Mouse (Mus musculus) thymus, adult 2 months (tissue): ENCODE data around the gene Fbxw2. TPM values are rescaled to one million over a fixed set of nuclear protein-coding genes. Genes with fewer than 3 reads are reported as not detected.
"Not testable (repeated sequence)": the region's sequence is repeated elsewhere in the genome, so short reads cannot be mapped to it uniquely, and the experiment has no call there.

Source experiments
- DNase-seq: peaks from one replicate; pipeline ENCODE4 v3.0.0; 2021
- H3K27ac ChIP-seq: fragments of 200-500 bp; 2 replicates; pipeline ENCODE4 v1.5.1; 2012; ENCODE audit warnings: low read length, control low read depth; ENCODE audit not compliant: control insufficient read depth, insufficient read depth
- H3K27me3 ChIP-seq: fragments of 200-500 bp; 2 replicates; pipeline ENCODE4 v1.6.1; 2012; ENCODE audit warnings: mild to moderate bottlenecking, low read length, moderate library complexity, mixed read lengths; ENCODE audit not compliant: control insufficient read depth, insufficient read depth
- H3K36me3 ChIP-seq: fragments of 200-500 bp; 2 replicates; pipeline ENCODE4 v1.6.1; 2012; ENCODE audit warnings: mild to moderate bottlenecking, low read length, moderate library complexity; ENCODE audit not compliant: control insufficient read depth, insufficient read depth
- H3K4me1 ChIP-seq: fragments of 200-500 bp; replicated peaks from 2 replicates; pipeline ENCODE4 v1.6.1; 2012; ENCODE audit warnings: low read length; ENCODE audit not compliant: control insufficient read depth, insufficient read depth
- H3K4me3 ChIP-seq: fragments of 200-500 bp; 2 replicates; pipeline ENCODE4 v1.5.1; 2012; ENCODE audit warnings: mild to moderate bottlenecking, low read length, control low read depth, moderate library complexity; ENCODE audit not compliant: control insufficient read depth, insufficient read depth
- CTCF ChIP-seq: fragments of 200-500 bp; IDR thresholded peaks from 2 replicates; pipeline ENCODE4 v1.5.1; 2012; ENCODE audit warnings: mild to moderate bottlenecking, control low read depth, low read length, moderate library complexity, borderline replicate concordance; ENCODE audit not compliant: control insufficient read depth, poor library complexity, insufficient read depth; ENCODE audit errors: extremely low read depth
- POLR2A ChIP-seq: fragments of 200-500 bp; IDR thresholded peaks from 2 replicates; pipeline ENCODE4 v1.6.1; 2012; ENCODE audit warnings: mild to moderate bottlenecking, low read length, control low read depth, moderate library complexity; ENCODE audit not compliant: control insufficient read depth, poor library complexity, insufficient read depth; ENCODE audit errors: extremely low read depth
- WGBS: fragments of 180-500 bp; shearing (Covaris S2); methylation state at CpG from one replicate; pipeline ENCODE4 v1.1.7; 2018; 5-methylcytosine and 5-hydroxymethylcytosine counted together
- polyA plus RNA-seq: library from polyadenylated mRNA; depleted of rRNA; stranded (reverse); fragments of >200 nt; gene quantifications from 2 replicates; pipeline ENCODE4 v1.2.3, GENCODE M21; 2012

Fbxw2 gene
- polyA plus RNA-seq, 1 experiment, result 55.4 TPM

- TF ChIP-seq CTCF (no peak), POLR2A (no peak)
- H3K4me3 ChIP-seq, result no peak overlapping the region
- H3K27me3 ChIP-seq, result no peaks in the 10 kb centered on the region
- 98% methylated on average over 4 of the region's 4 CpGs for WGBS
- no peaks in the 10 kb centered on the region for H3K4me1 ChIP-seq
- H3K27ac ChIP-seq, result no peak overlapping the region
- peaks cover 81% of the 10 kb centered on the region for H3K36me3 ChIP-seq
- DNase-seq, result no peak
These were observed 29.2 kb upstream of the Fbxw2 start for GRCm38 (mm10) chr2:34855265-34855664.

GRCm38 (mm10) chr2:34847702-34848101, 21.6 kb upstream of the Fbxw2 start:
- Histone ChIP-seq H3K4me3 (no peak overlapping the region), H3K36me3 (peaks cover 12% of the 10 kb centered on the region), H3K27me3 (no peaks in the 10 kb centered on the region), H3K27ac (no peak overlapping the region), H3K4me1 (no peaks in the 10 kb centered on the region)
- no peak for DNase-seq
- TF ChIP-seq CTCF, result no peak
- TF ChIP-seq POLR2A, result no peak
- 100% methylated on average over 1 of the region's 1 CpGs for WGBS

- Histone ChIP-seq H3K36me3 (no peaks in the 10 kb centered on the region), H3K4me3 (no peak overlapping the region), H3K27me3 (no peaks in the 10 kb centered on the region), H3K4me1 (no peaks in the 10 kb centered on the region), H3K27ac (no peak overlapping the region)
- no peak for DNase-seq
- TF ChIP-seq POLR2A (no peak), CTCF (no peak)
- 82% methylated on average over 11 of the region's 11 CpGs for WGBS
These were observed 17.3 kb upstream of the Fbxw2 start for GRCm38 (mm10) chr2:34843211-34843939.

GRCm38 (mm10) chr2:34841706-34842105, 15.6 kb upstream of the Fbxw2 start:
- TF ChIP-seq POLR2A (no peak), CTCF (no peak)
- no peaks in the 10 kb centered on the region for H3K36me3 ChIP-seq
- no peaks in the 10 kb centered on the region for H3K4me1 ChIP-seq
- H3K27ac ChIP-seq, result no peak overlapping the region
- H3K4me3 ChIP-seq, result no peak overlapping the region
- DNase-seq, result no peak
- 91% methylated on average over 8 of the region's 8 CpGs for WGBS
- H3K27me3 ChIP-seq, result no peaks in the 10 kb centered on the region

GRCm38 (mm10) chr2:34840143-34840542, 14.0 kb upstream of the Fbxw2 start:
- WGBS, result 81% methylated on average over 5 of the region's 5 CpGs
- not testable (repeated sequence) for H3K27me3 ChIP-seq, DNase-seq, H3K27ac ChIP-seq, H3K4me1 ChIP-seq, H3K4me3 ChIP-seq, H3K36me3 ChIP-seq

- TF ChIP-seq POLR2A (no peak), CTCF (no peak)
- Histone ChIP-seq H3K27ac (no peak overlapping the region), H3K4me1 (no peaks in the 10 kb centered on the region), H3K4me3 (no peak overlapping the region), H3K36me3 (no peaks in the 10 kb centered on the region), H3K27me3 (no peaks in the 10 kb centered on the region)
- no peak for DNase-seq
- WGBS, result 84% methylated on average over 3 of the region's 3 CpGs
These were observed 9.6 kb upstream of the Fbxw2 start for GRCm38 (mm10) chr2:34835669-34836068.

GRCm38 (mm10) chr2:34833624-34834023, 7.5 kb upstream of the Fbxw2 start:
- Histone ChIP-seq H3K36me3 (no peaks in the 10 kb centered on the region), H3K27me3 (no peaks in the 10 kb centered on the region), H3K4me3 (no peak overlapping the region), H3K27ac (no peak overlapping the region), H3K4me1 (no peaks in the 10 kb centered on the region)
- 94% methylated on average over 17 of the region's 17 CpGs for WGBS
- DNase-seq, result no peak
- TF ChIP-seq CTCF, result no peak
- TF ChIP-seq POLR2A, result no peak

- not testable (repeated sequence) for H3K27me3 ChIP-seq, H3K36me3 ChIP-seq, H3K4me1 ChIP-seq, H3K4me3 ChIP-seq, H3K27ac ChIP-seq, DNase-seq
- WGBS, result 69% methylated on average over 11 of the region's 11 CpGs
These were observed 6.8 kb upstream of the Fbxw2 start, which contains the start of gene Gm34653 for GRCm38 (mm10) chr2:34832766-34833457. Gene Gm34653, plus strand, starts transcription at chr2:34833007.

GRCm38 (mm10) chr2:34830066-34830465, 4.0 kb upstream of the Fbxw2 start:
- not testable (repeated sequence) for H3K4me3 ChIP-seq, H3K4me1 ChIP-seq, H3K27me3 ChIP-seq, H3K36me3 ChIP-seq, H3K27ac ChIP-seq, DNase-seq
- WGBS, result 98% methylated on average over 17 of the region's 17 CpGs
